Mouse (Mus musculus): ENCODE results near the gene Rgs10. TPM values are rescaled to one million over a fixed set of nuclear protein-coding genes. Genes with fewer than 3 reads are reported as not detected.

The Rgs10 gene
- polyA plus RNA-seq, 1 experiment from 2014 or later = 56.8 TPM

Other genes with a start within 250 kb of the Rgs10 start
- 0.86 TPM in 1 of 2 replicates, not detected in the other for gene Cox6a2, start 212.4 kb downstream of the Rgs10 start, polyA plus RNA-seq (2014; fragmentation: Nextera tagmentation; extraction: Ambion mirVana)
- gene Armc5, start 181.4 kb downstream of the Rgs10 start, polyA plus RNA-seq (2014; fragmentation: Nextera tagmentation; extraction: Ambion mirVana) = 9.0 and 10.7 TPM in 2 replicates
- gene 9130023H24Rik, start 180.7 kb downstream of the Rgs10 start, polyA plus RNA-seq (2014; fragmentation: Nextera tagmentation; extraction: Ambion mirVana) = 9.5 and 9.7 TPM in 2 replicates
- 15.2 and 24.7 TPM in 2 replicates for gene Tgfb1i1, start 171.9 kb downstream of the Rgs10 start, polyA plus RNA-seq (2014; fragmentation: Nextera tagmentation; extraction: Ambion mirVana)
- gene Slc5a2, start 153.1 kb downstream of the Rgs10 start, polyA plus RNA-seq (2014; fragmentation: Nextera tagmentation; extraction: Ambion mirVana) = not detected in 2 replicates
- gene BC017158, start 120.6 kb downstream of the Rgs10 start, polyA plus RNA-seq (2014; fragmentation: Nextera tagmentation; extraction: Ambion mirVana) = 25.9 and 27.9 TPM in 2 replicates
- 41.0 and 41.7 TPM in 2 replicates for gene Tial1, start 43.0 kb upstream of the Rgs10 start, polyA plus RNA-seq (2014; fragmentation: Nextera tagmentation; extraction: Ambion mirVana)
- 1.3 and 3.5 TPM in 2 replicates for gene Bag3, start 104.9 kb upstream of the Rgs10 start, polyA plus RNA-seq (2014; fragmentation: Nextera tagmentation; extraction: Ambion mirVana)
- 416 and 554 TPM in 2 replicates for gene Inpp5f, start 192.6 kb upstream of the Rgs10 start, polyA plus RNA-seq (2014; fragmentation: Nextera tagmentation; extraction: Ambion mirVana)

Data from neural tube, embryonic 14.5 days (tissue).